Mouse (Mus musculus): ENCODE data around the gene Vegfa.

DNA sequence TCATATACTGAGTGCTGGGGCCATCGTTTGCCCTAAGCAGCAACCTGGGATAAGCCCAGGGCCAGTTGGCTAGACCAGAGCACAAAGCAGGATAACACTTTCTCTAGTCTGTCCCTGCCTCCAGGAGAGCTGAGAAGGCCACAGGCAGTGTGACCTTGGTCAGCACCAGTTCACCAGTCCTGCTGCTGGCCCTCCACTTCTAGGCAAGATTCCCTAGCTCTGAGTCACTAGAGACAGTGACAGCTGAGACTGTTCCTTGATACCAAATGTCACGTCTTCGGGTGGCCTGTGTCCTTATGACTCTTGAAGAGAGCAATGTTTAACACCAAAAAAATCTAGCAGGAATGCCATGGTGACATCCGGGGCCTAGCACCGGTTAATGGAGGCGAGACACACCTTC lies 4.2 kb upstream of the Vegfa start:
- TF ChIP-seq MAX (IDR thresholded peaks at IDR 0.05), result no peak
- no peak for TF ChIP-seq CTCF (IDR thresholded peaks at IDR 0.05; ENCODE audit: control insufficient read depth, insufficient read depth, insufficient read length)
- no peak for TF ChIP-seq MYOG (IDR thresholded peaks at IDR 0.05; ENCODE audit: control insufficient read depth, extremely low read depth, insufficient read length)
- no peak for TF ChIP-seq USF1 (IDR thresholded peaks at IDR 0.05; ENCODE audit: low read depth)
